Mouse (Mus musculus) T-cell, adult 2 months (primary cell): ENCODE results near the gene Ptprg.
"Not testable (repeated sequence)": the region's sequence is repeated elsewhere in the genome, so short reads cannot be mapped to it uniquely, and the experiment has no call there.

Source experiments
- DNase-seq: peaks from one replicate; pipeline ENCODE4 v3.0.0; 2022; ENCODE audit warnings: low spot score

The Ptprg gene

GRCm38 (mm10) chr14:11743726-11744125 is 190.4 kb downstream of the Ptprg start:
- no peak for DNase-seq

- DNase-seq, result no peak
These were observed 199.3 kb downstream of the Ptprg start for GRCm38 (mm10) chr14:11752678-11753077.

GRCm38 (mm10) chr14:11754656-11755055 is 201.3 kb downstream of the Ptprg start:
- no peak for DNase-seq

GRCm38 (mm10) chr14:11758185-11758584 is 204.9 kb downstream of the Ptprg start:
- DNase-seq, result no peak

GRCm38 (mm10) chr14:11759356-11759755 is 206.0 kb downstream of the Ptprg start:
- no peak for DNase-seq

GRCm38 (mm10) chr14:11762995-11763394 is 209.7 kb downstream of the Ptprg start:
- DNase-seq, result no peak

GRCm38 (mm10) chr14:11772736-11773135 is 219.4 kb downstream of the Ptprg start:
- DNase-seq, result no peak

- no peak for DNase-seq
These were observed 221.2 kb downstream of the Ptprg start for GRCm38 (mm10) chr14:11774476-11775037.

GRCm38 (mm10) chr14:11775204-11775603 is 221.9 kb downstream of the Ptprg start:
- DNase-seq, result no peak

GRCm38 (mm10) chr14:11775951-11776495 is 222.7 kb downstream of the Ptprg start:
- DNase-seq, result no peak

GRCm38 (mm10) chr14:11776566-11776965 is 223.2 kb downstream of the Ptprg start:
- DNase-seq, result no peak

- no peak for DNase-seq
These were observed 237.9 kb downstream of the Ptprg start for GRCm38 (mm10) chr14:11791190-11791589.

GRCm38 (mm10) chr14:11793847-11794246 is 240.5 kb downstream of the Ptprg start:
- DNase-seq, result no peak

- no peak for DNase-seq
These were observed 249.2 kb downstream of the Ptprg start for GRCm38 (mm10) chr14:11802355-11803035.

GRCm38 (mm10) chr14:11806674-11807073 is 253.3 kb downstream of the Ptprg start:
- DNase-seq, result no peak

GRCm38 (mm10) chr14:11807465-11807864 is 254.1 kb downstream of the Ptprg start:
- DNase-seq, result no peak

GRCm38 (mm10) chr14:11811142-11811761 is 257.9 kb downstream of the Ptprg start:
- DNase-seq, result no peak

GRCm38 (mm10) chr14:11812291-11812690 is 259.0 kb downstream of the Ptprg start:
- no peak for DNase-seq

GRCm38 (mm10) chr14:11814811-11815210 is 261.5 kb downstream of the Ptprg start:
- DNase-seq, result not testable (repeated sequence)

GRCm38 (mm10) chr14:11817236-11817635 is 263.9 kb downstream of the Ptprg start:
- no peak for DNase-seq

- no peak for DNase-seq
These were observed 264.7 kb downstream of the Ptprg start for GRCm38 (mm10) chr14:11818054-11818453.

- DNase-seq, result no peak
These were observed 265.4 kb downstream of the Ptprg start for GRCm38 (mm10) chr14:11818721-11819120.

GRCm38 (mm10) chr14:11819326-11819725 is 266.0 kb downstream of the Ptprg start:
- DNase-seq, result no peak
